Mouse (Mus musculus) small intestine, adult 2 months (tissue): ENCODE data around the gene Myh11. TPM values are rescaled to one million over a fixed set of nuclear protein-coding genes. Genes with fewer than 3 reads are reported as not detected.

Experiments used
- H3K27ac ChIP-seq: fragments of 200-500 bp; 2 replicates; pipeline ENCODE4 v1.5.1; 2012; ENCODE audit warnings: low read depth, low read length, control low read depth, inconsistent platforms; ENCODE audit not compliant: insufficient read depth
- H3K27me3 ChIP-seq: fragments of 200-500 bp; 2 replicates; pipeline ENCODE4 v1.6.1; 2012; ENCODE audit warnings: mild to moderate bottlenecking, moderate library complexity, low read length, inconsistent platforms; ENCODE audit not compliant: control insufficient read depth, insufficient read depth
- H3K36me3 ChIP-seq: fragments of 200-500 bp; 2 replicates; pipeline ENCODE4 v1.6.1; 2012; ENCODE audit warnings: mild to moderate bottlenecking, low read length, control low read depth, inconsistent platforms; ENCODE audit not compliant: control insufficient read depth, insufficient read depth
- H3K4me1 ChIP-seq: fragments of 200-500 bp; 2 replicates; pipeline ENCODE4 v1.6.1; 2012; ENCODE audit warnings: low read length, inconsistent platforms, mixed read lengths; ENCODE audit not compliant: control insufficient read depth, insufficient read depth, insufficient read length
- H3K4me3 ChIP-seq: fragments of 200-500 bp; 2 replicates; pipeline ENCODE4 v1.5.1; 2012; ENCODE audit warnings: low read depth, mild to moderate bottlenecking, control low read depth, inconsistent platforms, low read length, moderate library complexity
- CTCF ChIP-seq: fragments of 200-500 bp; IDR thresholded peaks from 2 replicates; pipeline ENCODE4 v1.5.1; 2012; ENCODE audit warnings: low read depth, mild to moderate bottlenecking, control low read depth, inconsistent platforms, low read length, moderate library complexity, mixed read lengths; ENCODE audit not compliant: insufficient replicate concordance, insufficient read length; ENCODE audit errors: extremely low read depth
- POLR2A ChIP-seq: fragments of 200-500 bp; IDR thresholded peaks from 2 replicates; pipeline ENCODE4 v1.6.1; 2012; ENCODE audit warnings: low read depth, mild to moderate bottlenecking, control low read depth, inconsistent platforms, low read length, moderate library complexity
- WGBS: fragments of 180-500 bp; shearing (Covaris S2); methylation state at CpG from one replicate; pipeline ENCODE4 v1.1.7; 2018; 5-methylcytosine and 5-hydroxymethylcytosine counted together
- polyA plus RNA-seq: library from polyadenylated mRNA; depleted of rRNA; stranded (reverse); fragments of >200 nt; gene quantifications from 2 replicates; pipeline ENCODE4 v1.2.3, GENCODE M21; 2012

Gene Myh11
- polyA plus RNA-seq, 1 experiment, result 41.3 TPM

- Histone ChIP-seq H3K27ac (no peak overlapping the region), H3K4me3 (no peak overlapping the region), H3K27me3 (no peaks in the 10 kb centered on the region), H3K4me1 (no peaks in the 10 kb centered on the region), H3K36me3 (peaks cover 20% of the 10 kb centered on the region)
- no peak for TF ChIP-seq POLR2A
- WGBS, result 35% methylated on average over 1 of the region's 1 CpGs
Measured at GRCm38 (mm10) chr16:14195427-14195826, 95.7 kb downstream of the Myh11 start.

- Histone ChIP-seq H3K27ac (no peak overlapping the region), H3K27me3 (no peaks in the 10 kb centered on the region), H3K4me1 (no peaks in the 10 kb centered on the region), H3K36me3 (peaks cover 27% of the 10 kb centered on the region), H3K4me3 (no peak overlapping the region)
- WGBS, result 67% methylated on average over 9 of the region's 9 CpGs
- TF ChIP-seq CTCF (no peak), POLR2A (no peak)
Measured at GRCm38 (mm10) chr16:14194164-14194950, 96.8 kb downstream of the Myh11 start.

GRCm38 (mm10) chr16:14185516-14185915, 105.7 kb downstream of the Myh11 start:
- Histone ChIP-seq H3K4me3 (no peak overlapping the region), H3K36me3 (peaks cover 56% of the 10 kb centered on the region), H3K4me1 (no peaks in the 10 kb centered on the region), H3K27me3 (no peaks in the 10 kb centered on the region), H3K27ac (no peak overlapping the region)
- no peak for TF ChIP-seq CTCF
- TF ChIP-seq POLR2A, result no peak
- 91% methylated on average over 5 of the region's 5 CpGs for WGBS

GRCm38 (mm10) chr16:14183856-14184255, 107.3 kb downstream of the Myh11 start:
- Histone ChIP-seq H3K4me1 (no peaks in the 10 kb centered on the region), H3K27ac (no peak overlapping the region), H3K36me3 (peaks cover 44% of the 10 kb centered on the region), H3K4me3 (no peak overlapping the region), H3K27me3 (no peaks in the 10 kb centered on the region)
- TF ChIP-seq CTCF (no peak), POLR2A (no peak)
- WGBS, result 69% methylated on average over 1 of the region's 1 CpGs

GRCm38 (mm10) chr16:14182360-14182759, 108.8 kb downstream of the Myh11 start:
- Histone ChIP-seq H3K4me1 (no peaks in the 10 kb centered on the region), H3K36me3 (peaks cover 48% of the 10 kb centered on the region), H3K4me3 (no peak overlapping the region), H3K27ac (no peak overlapping the region), H3K27me3 (no peaks in the 10 kb centered on the region)
- no peak for TF ChIP-seq POLR2A
- TF ChIP-seq CTCF, result no peak
- WGBS, result 85% methylated on average over 5 of the region's 5 CpGs

GRCm38 (mm10) chr16:14180163-14180733, 110.9 kb downstream of the Myh11 start:
- no peaks in the 10 kb centered on the region for H3K4me1 ChIP-seq
- TF ChIP-seq CTCF (no peak), POLR2A (no peak)
- WGBS, result 71% methylated on average over 6 of the region's 6 CpGs
- H3K36me3 ChIP-seq, result peaks cover 51% of the 10 kb centered on the region
- no peak overlapping the region for H3K4me3 ChIP-seq
- no peak overlapping the region for H3K27ac ChIP-seq
- H3K27me3 ChIP-seq, result no peaks in the 10 kb centered on the region

GRCm38 (mm10) chr16:14178041-14178440, 113.1 kb downstream of the Myh11 start:
- Histone ChIP-seq H3K36me3 (peaks cover 50% of the 10 kb centered on the region), H3K27me3 (no peaks in the 10 kb centered on the region), H3K4me1 (no peaks in the 10 kb centered on the region), H3K27ac (no peak overlapping the region), H3K4me3 (no peak overlapping the region)
- 46% methylated on average over 3 of the region's 3 CpGs for WGBS
- TF ChIP-seq POLR2A, result no peak
- TF ChIP-seq CTCF, result no peak
